Mouse (Mus musculus): ENCODE measurements around the gene Tjp2.
"Not testable (repeated sequence)": the region's sequence is repeated elsewhere in the genome, so short reads cannot be mapped to it uniquely, and the experiment has no call there.

The Tjp2 gene

GRCm38 (mm10) chr19:24224500-24225304 is at the start of gene Tjp2:
Tjp2 (minus strand) TSS chr19:24225030.
- DNase-seq (ENCODE audit: low spot score) = peak; percentile 32

GRCm38 (mm10) chr19:24274281-24274680 is 49.5 kb upstream of the Tjp2 start:
- DNase-seq (ENCODE audit: low spot score) = no peak

DNA sequence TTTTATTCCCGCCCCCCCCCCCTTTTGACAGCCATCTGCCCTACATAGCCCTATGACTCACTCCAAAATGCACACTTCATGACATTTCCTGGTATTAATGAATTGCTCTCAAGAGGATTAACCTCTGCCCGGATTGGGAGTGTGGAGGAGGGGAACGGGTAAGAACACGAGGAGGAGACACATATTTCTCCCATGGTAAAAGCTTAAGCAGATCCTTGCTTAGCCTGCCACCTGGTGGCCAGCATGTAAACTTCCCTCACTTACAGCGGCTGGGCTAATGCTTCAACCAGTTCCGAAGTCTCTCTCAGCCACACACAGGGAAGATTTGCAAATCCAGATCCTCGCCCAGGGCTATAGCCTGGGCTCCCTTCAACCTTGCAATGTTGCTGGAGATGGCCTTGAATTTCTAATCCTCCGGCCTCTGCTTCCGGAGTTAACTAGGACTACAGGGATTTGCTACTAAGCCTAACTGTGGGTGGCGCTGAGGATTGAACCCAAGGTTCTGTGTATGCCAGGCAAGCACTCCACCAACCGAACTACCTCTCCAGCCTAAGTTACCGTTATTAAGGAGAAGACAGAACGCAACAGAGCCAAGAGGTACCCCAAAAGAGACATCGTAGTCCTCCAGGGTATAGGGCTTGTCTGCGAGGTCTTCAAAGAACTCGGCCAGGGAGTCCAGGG is 47.1 kb upstream of the Tjp2 start:
- peak; percentile 72 for DNase-seq (ENCODE audit: low spot score)

DNA sequence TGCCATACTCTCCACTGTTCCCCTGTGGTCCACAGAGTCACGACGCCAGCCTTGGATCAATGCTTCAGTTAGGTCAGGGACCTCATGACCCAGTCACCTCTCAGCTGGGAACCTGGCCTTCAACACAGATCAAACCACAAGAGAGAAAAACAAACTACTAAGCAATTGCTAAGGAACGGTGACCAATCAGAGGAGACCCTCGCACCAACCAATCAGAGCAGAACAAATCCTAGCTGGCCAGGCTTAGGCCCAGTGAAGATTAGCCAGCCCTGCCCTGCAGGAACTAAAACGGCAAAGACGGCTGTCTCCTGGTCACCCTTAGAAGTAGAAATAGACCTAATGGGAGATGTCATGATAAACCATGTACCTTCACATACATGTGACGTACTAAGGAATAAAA is 46.5 kb upstream of the Tjp2 start:
- peak; percentile 53 for DNase-seq (ENCODE audit: low spot score)

GRCm38 (mm10) chr19:24268531-24268930 is 43.7 kb upstream of the Tjp2 start:
- DNase-seq (ENCODE audit: low spot score) = no peak

DNA sequence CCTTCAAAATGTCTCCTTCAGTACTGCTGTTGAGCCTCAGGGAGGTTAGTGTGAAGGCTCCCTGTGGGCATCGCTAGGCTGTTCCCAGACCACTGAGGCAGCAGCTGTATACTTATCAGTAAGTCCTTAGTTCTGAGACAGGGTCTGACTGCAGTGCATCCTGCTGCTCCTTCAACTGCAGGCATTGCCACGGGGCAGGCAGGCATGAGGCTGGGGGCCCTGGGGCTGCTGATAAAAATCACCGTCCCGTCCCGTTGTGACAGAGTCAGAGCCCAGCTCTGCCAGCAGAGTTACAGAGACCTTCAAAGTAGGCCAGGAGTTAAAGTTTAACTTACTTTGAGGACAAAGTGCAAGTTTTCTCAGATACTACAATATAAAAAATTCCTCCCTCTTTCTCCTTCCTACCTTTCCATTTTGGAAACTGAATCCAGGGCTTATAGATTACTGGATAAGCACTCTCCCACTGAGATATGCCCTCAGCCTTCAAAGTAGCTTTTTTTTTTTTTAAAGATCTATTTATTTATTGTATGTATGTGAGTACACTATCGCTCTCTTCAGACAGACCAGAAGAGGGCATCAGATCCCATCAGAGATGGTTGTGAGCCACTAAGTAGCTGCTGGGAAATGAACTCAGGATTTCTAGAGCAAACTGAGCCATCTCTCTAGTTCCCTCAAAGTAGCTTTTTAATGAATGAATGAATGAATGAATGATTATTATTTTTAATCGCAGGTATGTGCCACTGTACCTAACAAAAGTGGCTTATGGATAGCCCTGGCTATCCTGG is 41.4 kb upstream of the Tjp2 start:
- no peak for DNase-seq (ENCODE audit: low spot score)

- DNase-seq (ENCODE audit: low spot score) = peak; percentile 88
Observed at GRCm38 (mm10) chr19:24264991-24265390, 40.2 kb upstream of the Tjp2 start.

DNA sequence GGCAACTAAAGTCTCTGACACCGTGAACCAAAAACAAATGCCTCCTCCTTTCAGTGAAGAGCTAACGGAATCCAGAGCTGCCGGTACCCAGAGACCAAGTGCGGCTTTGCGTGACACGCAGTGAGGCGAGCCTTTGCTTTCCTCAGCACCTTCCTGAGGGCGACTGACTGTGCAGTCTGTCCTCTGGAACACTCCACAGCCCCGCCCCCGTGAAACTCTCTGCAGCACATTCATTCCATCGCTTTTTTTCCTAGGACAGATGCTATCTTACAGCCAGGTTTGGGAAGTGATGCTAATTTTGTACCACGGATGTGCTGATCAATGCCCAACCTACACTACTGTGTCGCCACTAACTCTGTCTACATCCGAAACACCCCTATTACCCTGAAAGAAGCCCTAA is 37.9 kb upstream of the Tjp2 start:
- no peak for DNase-seq (ENCODE audit: low spot score)

GRCm38 (mm10) chr19:24259390-24260351 is 34.8 kb upstream of the Tjp2 start:
- DNase-seq (ENCODE audit: low spot score) = no peak

- no peak for DNase-seq (ENCODE audit: low spot score)
Observed at GRCm38 (mm10) chr19:24258368-24258767, 33.5 kb upstream of the Tjp2 start.

GRCm38 (mm10) chr19:24257962-24258361 is 33.1 kb upstream of the Tjp2 start:
- DNase-seq (ENCODE audit: low spot score) = no peak

GRCm38 (mm10) chr19:24253657-24254260 is 28.9 kb upstream of the Tjp2 start:
- DNase-seq (ENCODE audit: low spot score) = no peak

DNA sequence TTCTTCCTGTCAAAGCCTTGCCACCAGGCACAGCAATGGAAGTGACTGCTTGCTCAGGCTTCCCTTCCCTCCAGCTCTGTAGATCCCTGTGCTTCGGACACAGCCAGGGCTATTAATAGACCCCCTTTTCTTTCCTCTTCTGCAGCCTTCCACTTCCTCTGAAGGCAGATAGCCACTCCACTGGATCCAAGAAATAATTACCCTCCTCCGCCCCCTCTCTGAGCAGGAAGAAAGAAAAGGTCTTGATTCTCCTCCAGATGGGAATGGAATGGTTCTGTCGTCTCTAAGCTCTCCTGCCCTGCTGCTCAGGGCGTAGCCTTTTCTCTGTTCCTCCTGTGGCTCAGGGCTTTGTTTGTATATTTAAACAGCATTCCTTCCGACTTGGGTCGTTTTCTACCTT is 27.0 kb upstream of the Tjp2 start:
- DNase-seq (ENCODE audit: low spot score) = no peak

- DNase-seq (ENCODE audit: low spot score) = no peak
Observed at GRCm38 (mm10) chr19:24243340-24243739, 18.5 kb upstream of the Tjp2 start.

DNA sequence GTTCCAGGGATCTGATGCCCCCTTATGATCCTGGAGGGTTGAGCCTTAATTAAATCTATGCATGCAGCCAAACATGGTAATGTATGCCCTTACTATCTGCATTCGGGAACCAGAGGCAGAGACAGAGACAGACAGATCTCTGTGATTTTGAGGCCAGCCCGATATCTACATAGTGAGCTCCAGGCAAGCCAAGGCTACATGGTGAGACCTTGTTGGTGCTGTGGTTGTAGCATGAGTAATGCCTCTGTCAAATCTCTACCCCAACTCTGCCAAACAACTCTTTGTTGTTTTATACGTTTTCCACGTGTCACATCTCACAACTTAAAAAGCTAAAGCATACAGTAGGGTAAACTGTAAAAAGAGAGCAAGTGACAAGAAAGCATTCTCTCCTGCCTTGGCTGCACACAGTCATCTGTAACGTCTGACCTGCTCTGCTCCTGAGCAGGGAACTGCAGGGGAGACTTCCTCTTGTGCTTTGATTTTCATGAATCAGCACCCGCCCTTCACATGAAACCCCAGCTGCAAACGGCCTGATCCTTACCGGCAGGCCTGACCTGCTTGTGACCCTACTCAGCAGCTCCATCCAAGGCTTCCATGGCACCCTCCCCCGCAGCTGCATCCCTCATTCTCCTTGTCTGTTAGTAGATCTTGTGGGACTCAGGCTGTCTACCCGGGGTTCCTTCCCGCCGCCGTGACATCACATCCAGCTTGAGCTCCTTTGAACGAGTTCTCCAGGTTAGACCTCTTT is 17.1 kb upstream of the Tjp2 start:
- DNase-seq (ENCODE audit: low spot score) = no peak

GRCm38 (mm10) chr19:24241271-24241670 is 16.4 kb upstream of the Tjp2 start:
- no peak for DNase-seq (ENCODE audit: low spot score)

GRCm38 (mm10) chr19:24238011-24238410 is 13.2 kb upstream of the Tjp2 start:
- no peak for DNase-seq (ENCODE audit: low spot score)

DNA sequence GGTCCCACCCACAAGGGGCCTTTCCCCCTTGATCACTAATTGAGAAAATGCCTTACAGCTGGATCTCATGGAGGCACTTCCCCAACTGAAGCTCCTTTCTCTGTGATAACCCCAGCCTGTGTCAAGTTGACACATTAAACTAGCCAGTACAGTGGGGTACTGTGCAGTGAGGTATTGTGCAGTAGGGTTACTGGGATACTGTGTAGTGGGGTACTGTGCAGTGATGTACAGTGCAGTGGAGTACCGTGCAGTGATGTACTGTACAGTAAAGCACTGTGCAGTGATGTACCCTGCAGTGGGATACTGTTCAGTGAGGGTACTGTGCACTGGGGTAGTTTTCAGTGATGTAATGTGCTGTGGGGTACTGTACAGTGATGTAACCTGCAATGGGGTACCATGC is 7.5 kb upstream of the Tjp2 start:
- not testable (repeated sequence) for DNase-seq (ENCODE audit: low spot score)

- no peak for DNase-seq (ENCODE audit: low spot score)
Observed at GRCm38 (mm10) chr19:24225305-24225696, 471 bp upstream of the Tjp2 start.

- DNase-seq (ENCODE audit: low spot score) = peak; percentile 12
Observed at GRCm38 (mm10) chr19:24223851-24224251, 979 bp downstream of the Tjp2 start.
